33 mouse cellular contexts compared by ENCODE assay signal in genomic region chr14:120370044-120370443, GRCm38 (mm10).
DNase-seq lines count a peak whose midpoint lies in the region; ATAC-seq lines count a peak whose summit lies in the region.
"Had no signal": no experiment of that assay in that cellular context is flagged by ENCODE, and none has a peak within 500 bp of the region (broad histone marks: within the 10 kb centered on the region; RNA-seq: fewer than 3 reads in every experiment).

No protein-coding gene starts in this region.

- peaks cover 9% of the 10 kb centered on the region for H3K36me3 ChIP-seq in embryonic facial prominence, embryonic 13.5 days
- H3K36me3 ChIP-seq in embryonic facial prominence, embryonic 10.5 days (replicated peaks), result peaks cover 2% of the 10 kb centered on the region; the same call in 1 of the 2 replicates
- 0 out of 2 replicates have a peak, but pooled peaks cover 3% of the 10 kb centered on the region for H3K36me3 ChIP-seq in heart, embryonic 10.5 days
- no peaks in the 10 kb centered on the region for H3K36me3 ChIP-seq in liver, embryonic 12.5 days
- H3K36me3 ChIP-seq in midbrain, embryonic 11.5 days (ENCODE audit: control insufficient read depth, insufficient read depth, low read length), result no peaks in the 10 kb centered on the region
- H3K36me3 ChIP-seq: forebrain, embryonic 12.5 days; midbrain, embryonic 13.5 days; neural tube, embryonic 15.5 days had no signal

- H3K4me2 ChIP-seq in embryonic facial prominence, embryonic 13.5 days, result no peak overlapping the region
- no peak overlapping the region for H3K4me2 ChIP-seq in liver, embryonic 12.5 days
- H3K4me2 ChIP-seq in midbrain, embryonic 11.5 days, result no peak overlapping the region
- H3K4me2 ChIP-seq: forebrain, embryonic 12.5 days; hindbrain, embryonic 14.5 days; kidney, embryonic 15.5 days; liver, embryonic 11.5 days; midbrain, embryonic 13.5 days; neural tube, embryonic 15.5 days had no signal

- H3K27me3 ChIP-seq in embryonic facial prominence, embryonic 13.5 days, result no peaks in the 10 kb centered on the region
- no peaks in the 10 kb centered on the region for H3K27me3 ChIP-seq in embryonic facial prominence, embryonic 10.5 days (replicated peaks; ENCODE audit: low read depth, poor library complexity, severe bottlenecking)
- H3K27me3 ChIP-seq in heart, embryonic 10.5 days (ENCODE audit: insufficient read depth, poor library complexity, severe bottlenecking), result no peaks in the 10 kb centered on the region
- H3K27me3 ChIP-seq in liver, embryonic 12.5 days (replicated peaks), result no peaks in the 10 kb centered on the region
- H3K27me3 ChIP-seq in midbrain, embryonic 11.5 days (ENCODE audit: control insufficient read depth, insufficient read depth, low read length), result no peaks in the 10 kb centered on the region
- H3K27me3 ChIP-seq: CH12.LX; forebrain, embryonic 12.5 days; kidney, embryonic 15.5 days; megakaryocyte, embryonic 14.5 days; midbrain, embryonic 13.5 days; neural tube, embryonic 15.5 days had no signal

- H3K9ac ChIP-seq in embryonic facial prominence, embryonic 13.5 days, result no peak overlapping the region
- no peak overlapping the region for H3K9ac ChIP-seq in liver, embryonic 12.5 days
- no peak overlapping the region for H3K9ac ChIP-seq in midbrain, embryonic 11.5 days (ENCODE audit: low read length)
- H3K9ac ChIP-seq: forebrain, embryonic 12.5 days; hindbrain, embryonic 14.5 days; kidney, embryonic 15.5 days; liver, postnatal 0 days; midbrain, embryonic 13.5 days; neural tube, embryonic 15.5 days had no signal

- 0 out of 2 replicates have a peak overlapping the region, but pooled peaks have one; percentile 11 for H3K27ac ChIP-seq in embryonic facial prominence, embryonic 13.5 days
- no peak overlapping the region for H3K27ac ChIP-seq in embryonic facial prominence, embryonic 10.5 days (replicated peaks)
- H3K27ac ChIP-seq in heart, embryonic 10.5 days, result 0 out of 2 replicates have a peak overlapping the region, but pooled peaks have one; percentile 13
- no peak overlapping the region for H3K27ac ChIP-seq in liver, embryonic 12.5 days
- H3K27ac ChIP-seq in midbrain, embryonic 11.5 days (ENCODE audit: low read depth, low read length), result no peak overlapping the region
- H3K27ac ChIP-seq: forebrain, embryonic 12.5 days; hindbrain, embryonic 14.5 days; midbrain, embryonic 13.5 days; neural tube, embryonic 15.5 days had no signal

- H3K9me3 ChIP-seq in embryonic facial prominence, embryonic 13.5 days, result no peaks in the 10 kb centered on the region
- H3K9me3 ChIP-seq in embryonic facial prominence, embryonic 10.5 days, result no peaks in the 10 kb centered on the region
- no peaks in the 10 kb centered on the region for H3K9me3 ChIP-seq in heart, embryonic 10.5 days
- no peaks in the 10 kb centered on the region for H3K9me3 ChIP-seq in liver, embryonic 12.5 days (replicated peaks)
- H3K9me3 ChIP-seq in midbrain, embryonic 11.5 days (ENCODE audit: control insufficient read depth, low read length), result no peaks in the 10 kb centered on the region
- H3K9me3 ChIP-seq: forebrain, embryonic 12.5 days; kidney, embryonic 15.5 days; megakaryocyte, embryonic 14.5 days; midbrain, embryonic 13.5 days; neural tube, embryonic 15.5 days had no signal

- ATAC-seq in embryonic facial prominence, embryonic 13.5 days (ENCODE audit: insufficient number of reproducible peaks, insufficient read depth, low FRiP score, low TSS enrichment, low read depth), result no peak
- 0 out of 2 replicates have a peak, but pooled peaks have one; percentile 17 for ATAC-seq in liver, embryonic 12.5 days
- ATAC-seq in midbrain, embryonic 11.5 days (ENCODE audit: low FRiP score), result no peak
- ATAC-seq: activated CD4-positive, CD25-positive, alpha-beta regulatory T cell, adult 4 months; liver, postnatal 0 days; midbrain, embryonic 13.5 days had no signal

- peaks cover 78% of the 10 kb centered on the region for H3K4me1 ChIP-seq in embryonic facial prominence, embryonic 13.5 days
- H3K4me1 ChIP-seq in embryonic facial prominence, embryonic 10.5 days, result peaks cover 46% of the 10 kb centered on the region
- peaks cover 73% of the 10 kb centered on the region for H3K4me1 ChIP-seq in heart, embryonic 10.5 days
- peaks cover 17% of the 10 kb centered on the region; the same call in 1 of the 2 replicates for H3K4me1 ChIP-seq in liver, embryonic 12.5 days
- H3K4me1 ChIP-seq in midbrain, embryonic 11.5 days (ENCODE audit: control insufficient read depth, insufficient read depth, low read length), result no peaks in the 10 kb centered on the region

- 76% methylated on average over 14 of the region's 14 CpGs for WGBS in embryonic facial prominence, embryonic 13.5 days
- WGBS in embryonic facial prominence, embryonic 10.5 days, result 88% methylated on average over 14 of the region's 14 CpGs
- 77% methylated on average over 14 of the region's 14 CpGs for WGBS in heart, embryonic 10.5 days
- 76% methylated on average over 14 of the region's 14 CpGs for WGBS in liver, embryonic 12.5 days (ENCODE audit: insufficient replicate concordance)
- WGBS in midbrain, embryonic 11.5 days, result 74% methylated on average over 14 of the region's 14 CpGs

- H3K4me3 ChIP-seq in embryonic facial prominence, embryonic 13.5 days, result no peak overlapping the region
- H3K4me3 ChIP-seq in embryonic facial prominence, embryonic 10.5 days, result no peak overlapping the region
- no peak overlapping the region for H3K4me3 ChIP-seq in heart, embryonic 10.5 days
- no peak overlapping the region for H3K4me3 ChIP-seq in liver, embryonic 12.5 days
- H3K4me3 ChIP-seq in midbrain, embryonic 11.5 days (ENCODE audit: low read depth, low read length), result no peak overlapping the region
- H3K4me3 ChIP-seq: erythroblast, embryonic 14.5 days; forebrain, embryonic 12.5 days; kidney, embryonic 15.5 days; megakaryocyte, embryonic 14.5 days; midbrain, embryonic 13.5 days; neural tube, embryonic 15.5 days had no signal

- no peak for DNase-seq in embryonic facial prominence, embryonic 10.5 days (ENCODE audit: low spot score)
- no peak for DNase-seq in heart, embryonic 10.5 days (ENCODE audit: low spot score)
- no peak for DNase-seq in heart, adult 18-20 months
- DNase-seq in liver, result no peak
- peak; percentile 65 for DNase-seq in skeletal muscle tissue, adult 2 months (ENCODE audit: low read depth, low spot score)
- no peak for DNase-seq in midbrain, embryonic 11.5 days (ENCODE audit: low spot score, missing footprints)
- DNase-seq: adrenal gland, adult 2 months; cerebellum, adult 8-10 months; cerebellum, postnatal 36 days; embryo, embryonic 11 days; gastrocnemius, postnatal 25 days; kidney, adult 18-20 months; kidney, postnatal 25 days; left cerebral cortex, postnatal 4 days; liver, postnatal 0 days; lung, postnatal 36 days; retina, postnatal 1 day; right cerebral cortex, postnatal 25 days; spleen, adult 18-20 months; thymus, adult 2 months; thymus, postnatal 36 days had no signal

Comparison
In these comparisons a context has a peak if more than half of its experiments do, and no peak if none do; other contexts are left out.
1. H3K27ac ChIP-seq: peak in embryonic facial prominence, embryonic 13.5 days (single experiment) and heart, embryonic 10.5 days (single experiment); none in embryonic facial prominence, embryonic 10.5 days (single experiment), liver, embryonic 12.5 days (single experiment) and midbrain, embryonic 11.5 days (single experiment).